Mouse (Mus musculus) MEL-GATA-1-ER (cell line): ENCODE measurements at regions not wholly inside any gene's neighbourhood (a gene's known extent, or its start where the extent isn't known, plus 50 kb on each side); places are given as distances from the start of the nearest gene placed in this dataset.

Experiments
- DNase-seq: peaks from one replicate; pipeline ENCODE4 v3.0.0-alpha.2; 2012; ENCODE audit warnings: low read depth; ENCODE audit errors: extremely low read depth

- no peak for DNase-seq
Measured at GRCm38 (mm10) chr2:107869304-107869958, 579.0 kb downstream of the Kcna4 start.

GRCm38 (mm10) chr2:107879663-107880062 is 589.2 kb downstream of the Kcna4 start:
- DNase-seq: peak; percentile 47

- peak; percentile 14 for DNase-seq
Measured at GRCm38 (mm10) chr2:107886063-107886762, 595.8 kb downstream of the Kcna4 start.

GRCm38 (mm10) chr2:107888245-107888644 is 597.8 kb downstream of the Kcna4 start:
- DNase-seq: no peak

- DNase-seq: no peak
Measured at GRCm38 (mm10) chr2:107925116-107925515, 634.7 kb downstream of the Kcna4 start.

- no peak for DNase-seq
Measured at GRCm38 (mm10) chr2:107926606-107927005, 636.2 kb downstream of the Kcna4 start.

- DNase-seq: no peak
Measured at GRCm38 (mm10) chr2:107935336-107935735, 644.9 kb downstream of the Kcna4 start.

- DNase-seq: no peak
Measured at GRCm38 (mm10) chr2:107935775-107936174, 645.3 kb downstream of the Kcna4 start.

GRCm38 (mm10) chr2:107941374-107941773 is 650.9 kb downstream of the Kcna4 start:
- no peak for DNase-seq

GRCm38 (mm10) chr2:107945837-107946451 is 655.5 kb downstream of the Kcna4 start:
- DNase-seq: peak; percentile 27

GRCm38 (mm10) chr2:107955608-107956127 is 665.2 kb downstream of the Kcna4 start:
- DNase-seq: peak; percentile 81

GRCm38 (mm10) chr2:107963921-107964320 is 673.5 kb downstream of the Kcna4 start:
- peak; percentile 62 for DNase-seq

- DNase-seq: no peak
Measured at GRCm38 (mm10) chr2:107964841-107965240, 674.4 kb downstream of the Kcna4 start.

GRCm38 (mm10) chr2:107965336-107966306 is 675.2 kb downstream of the Kcna4 start:
- DNase-seq: no peak

GRCm38 (mm10) chr2:107968526-107968925 is 678.1 kb downstream of the Kcna4 start:
- DNase-seq: no peak

- DNase-seq: peak; percentile 26
Measured at GRCm38 (mm10) chr2:107969526-107969925, 679.1 kb downstream of the Kcna4 start.

- DNase-seq: no peak
Measured at GRCm38 (mm10) chr2:107973528-107973927, 683.1 kb downstream of the Kcna4 start.

GRCm38 (mm10) chr2:107994831-107995230 is 704.4 kb downstream of the Kcna4 start:
- DNase-seq: no peak

- peak; percentile 28 for DNase-seq
Measured at GRCm38 (mm10) chr2:108011534-108011933, 721.1 kb downstream of the Kcna4 start.

GRCm38 (mm10) chr2:108023206-108023605 is 732.8 kb downstream of the Kcna4 start:
- DNase-seq: no peak

GRCm38 (mm10) chr2:108030657-108031056 is 740.2 kb downstream of the Kcna4 start:
- no peak for DNase-seq
